Mouse (Mus musculus) limb, embryonic 10.5 days (tissue): Measurements from ENCODE around the gene Txn1. TPM values are rescaled to one million over a fixed set of nuclear protein-coding genes. Genes with fewer than 3 reads are reported as not detected.

Experiments used
- DNase-seq: peaks from one replicate; pipeline ENCODE4 v3.0.0-alpha.2; 2017; ENCODE audit warnings: low spot score
- H3K27ac ChIP-seq: fragments of 300-500 bp; sonication (generic); 2 replicates; pipeline ENCODE4 v1.5.1; 2016; ENCODE audit warnings: mild to moderate bottlenecking
- H3K27me3 ChIP-seq: fragments of 300-500 bp; sonication (generic); 2 replicates; pipeline ENCODE4 v1.6.1; 2016; ENCODE audit warnings: low read depth, mild to moderate bottlenecking; ENCODE audit not compliant: poor library complexity, severe bottlenecking
- H3K36me3 ChIP-seq: fragments of 300-500 bp; sonication (generic); 2 replicates; pipeline ENCODE4 v1.6.1; 2016; ENCODE audit warnings: mild to moderate bottlenecking, moderate library complexity
- H3K4me1 ChIP-seq: fragments of 300-500 bp; sonication (generic); 2 replicates; pipeline ENCODE4 v1.6.1; 2016
- H3K4me3 ChIP-seq: fragments of 300-500 bp; sonication (generic); 2 replicates; pipeline ENCODE4 v1.5.1; 2016; ENCODE audit warnings: mild to moderate bottlenecking, moderate library complexity
- H3K9me3 ChIP-seq: fragments of 300-500 bp; sonication (generic); replicated peaks from 2 replicates; pipeline ENCODE4 v1.6.1; 2016; ENCODE audit warnings: mild to moderate bottlenecking
- WGBS: fragments of 180-500 bp; shearing (Covaris S2); methylation state at CpG from one replicate; pipeline ENCODE4 v1.1.7; 2016; 5-methylcytosine and 5-hydroxymethylcytosine counted together
- polyA plus RNA-seq: library from polyadenylated mRNA; unstranded; fragments of >200 nt; fragmentation: Nextera tagmentation; extraction: Ambion mirVana; gene quantifications from 2 replicates; pipeline ENCODE4 v1.2.1, GENCODE M21; 2016

Txn1 gene
- polyA plus RNA-seq, 1 experiment from 2014 or later, result 399 TPM

- under 1% methylated on average over 25 of the region's 25 CpGs for WGBS
Observed at GRCm38 (mm10) chr4:57955544-57955958, 660 bp downstream of the Txn1 start.

GRCm38 (mm10) chr4:57954991-57955390 is 1.2 kb downstream of the Txn1 start:
- Histone ChIP-seq H3K9me3 (no peaks in the 10 kb centered on the region), H3K27ac (peak overlapping the region; percentile 94), H3K4me1 (peaks cover 35% of the 10 kb centered on the region), H3K4me3 (peak overlapping the region; percentile 75), H3K36me3 (peaks cover 41% of the 10 kb centered on the region), H3K27me3 (peaks cover 4% of the 10 kb centered on the region; the same call in 1 of the 2 replicates)
- no peak for DNase-seq
- 74% methylated on average over 8 of the region's 8 CpGs for WGBS

More at GRCm38 (mm10) chr4:57955544-57955958, 660 bp downstream of the Txn1 start:
- peaks cover 35% of the 10 kb centered on the region for H3K4me1 ChIP-seq
- H3K27me3 ChIP-seq, result peaks cover 4% of the 10 kb centered on the region; the same call in 1 of the 2 replicates
- H3K4me3 ChIP-seq, result peak overlapping the region; percentile 75
- peak overlapping the region; percentile 94 for H3K27ac ChIP-seq
- no peaks in the 10 kb centered on the region for H3K9me3 ChIP-seq
- H3K36me3 ChIP-seq, result peaks cover 35% of the 10 kb centered on the region
- DNase-seq, result peak; percentile 79

GRCm38 (mm10) chr4:57954580-57954979 is 1.6 kb downstream of the Txn1 start:
- H3K27me3 ChIP-seq, result peaks cover 4% of the 10 kb centered on the region; the same call in 1 of the 2 replicates
- H3K36me3 ChIP-seq, result peaks cover 45% of the 10 kb centered on the region
- H3K27ac ChIP-seq, result no peak overlapping the region
- no peak for DNase-seq
- peaks cover 35% of the 10 kb centered on the region for H3K4me1 ChIP-seq
- H3K4me3 ChIP-seq, result peak overlapping the region; percentile 75
- 87% methylated on average over 6 of the region's 6 CpGs for WGBS
- H3K9me3 ChIP-seq, result no peaks in the 10 kb centered on the region

- H3K27ac ChIP-seq, result no peak overlapping the region
- peaks cover 4% of the 10 kb centered on the region; the same call in 1 of the 2 replicates for H3K27me3 ChIP-seq
- no peaks in the 10 kb centered on the region for H3K9me3 ChIP-seq
- no peak overlapping the region for H3K4me3 ChIP-seq
- DNase-seq, result no peak
- H3K36me3 ChIP-seq, result peaks cover 53% of the 10 kb centered on the region
- H3K4me1 ChIP-seq, result peaks cover 35% of the 10 kb centered on the region
- WGBS, result 93% methylated on average over 7 of the region's 7 CpGs
Observed at GRCm38 (mm10) chr4:57953796-57954195, 2.4 kb downstream of the Txn1 start.

GRCm38 (mm10) chr4:57952891-57953290 is 3.3 kb downstream of the Txn1 start:
- Histone ChIP-seq H3K9me3 (no peaks in the 10 kb centered on the region), H3K4me3 (no peak overlapping the region), H3K4me1 (peaks cover 33% of the 10 kb centered on the region), H3K27me3 (peaks cover 3% of the 10 kb centered on the region; the same call in 1 of the 2 replicates), H3K36me3 (peaks cover 62% of the 10 kb centered on the region), H3K27ac (no peak overlapping the region)
- DNase-seq, result no peak
- WGBS, result 90% methylated on average over 1 of the region's 1 CpGs

GRCm38 (mm10) chr4:57952416-57952815 is 3.8 kb downstream of the Txn1 start:
- Histone ChIP-seq H3K27me3 (no peaks in the 10 kb centered on the region), H3K9me3 (no peaks in the 10 kb centered on the region), H3K4me3 (no peak overlapping the region), H3K4me1 (peaks cover 31% of the 10 kb centered on the region), H3K36me3 (peaks cover 67% of the 10 kb centered on the region), H3K27ac (no peak overlapping the region)
- DNase-seq, result no peak
- 93% methylated on average over 3 of the region's 3 CpGs for WGBS

GRCm38 (mm10) chr4:57949866-57950265 is 6.3 kb downstream of the Txn1 start:
- peaks cover 24% of the 10 kb centered on the region for H3K4me1 ChIP-seq
- H3K9me3 ChIP-seq, result no peaks in the 10 kb centered on the region
- H3K4me3 ChIP-seq, result no peak overlapping the region
- H3K27ac ChIP-seq, result no peak overlapping the region
- no peak for DNase-seq
- 96% methylated on average over 6 of the region's 6 CpGs for WGBS
- H3K36me3 ChIP-seq, result peaks cover 91% of the 10 kb centered on the region
- no peaks in the 10 kb centered on the region for H3K27me3 ChIP-seq

GRCm38 (mm10) chr4:57947476-57947875 is 8.7 kb downstream of the Txn1 start:
- no peak for DNase-seq
- 98% methylated on average over 4 of the region's 4 CpGs for WGBS
- H3K9me3 ChIP-seq, result no peaks in the 10 kb centered on the region
- peaks cover 99% of the 10 kb centered on the region for H3K36me3 ChIP-seq
- no peak overlapping the region for H3K4me3 ChIP-seq
- H3K4me1 ChIP-seq, result peaks cover 14% of the 10 kb centered on the region
- no peak overlapping the region for H3K27ac ChIP-seq
- no peaks in the 10 kb centered on the region for H3K27me3 ChIP-seq

- Histone ChIP-seq H3K9me3 (no peaks in the 10 kb centered on the region), H3K27me3 (no peaks in the 10 kb centered on the region), H3K4me3 (no peak overlapping the region), H3K4me1 (peaks cover 14% of the 10 kb centered on the region), H3K27ac (no peak overlapping the region), H3K36me3 (peaks cover 99% of the 10 kb centered on the region)
- no peak for DNase-seq
- WGBS, result 84% methylated on average over 10 of the region's 10 CpGs
Observed at GRCm38 (mm10) chr4:57947036-57947435, 9.2 kb downstream of the Txn1 start.

- Histone ChIP-seq H3K27ac (no peak overlapping the region), H3K27me3 (no peaks in the 10 kb centered on the region), H3K36me3 (peaks cover 58% of the 10 kb centered on the region), H3K4me1 (peaks cover 12% of the 10 kb centered on the region), H3K4me3 (no peak overlapping the region), H3K9me3 (no peaks in the 10 kb centered on the region)
- 94% methylated on average over 2 of the region's 2 CpGs for WGBS
- DNase-seq, result no peak
Observed at GRCm38 (mm10) chr4:57942892-57943291, 13.3 kb downstream of the Txn1 start.

GRCm38 (mm10) chr4:57940631-57941030 is 15.6 kb downstream of the Txn1 start:
- Histone ChIP-seq H3K4me1 (no peaks in the 10 kb centered on the region), H3K4me3 (no peak overlapping the region), H3K27ac (no peak overlapping the region), H3K9me3 (no peaks in the 10 kb centered on the region), H3K36me3 (peaks cover 37% of the 10 kb centered on the region), H3K27me3 (no peaks in the 10 kb centered on the region)
- 90% methylated on average over 4 of the region's 4 CpGs for WGBS
- no peak for DNase-seq

- H3K27me3 ChIP-seq, result no peaks in the 10 kb centered on the region
- 89% methylated on average over 6 of the region's 6 CpGs for WGBS
- no peak for DNase-seq
Observed at GRCm38 (mm10) chr4:57937292-57937691, 18.9 kb downstream of the Txn1 start.

GRCm38 (mm10) chr4:57934181-57934580 is 22.0 kb downstream of the Txn1 start:
- 72% methylated on average over 5 of the region's 5 CpGs for whole genome bisulfite sequencing
- no peak overlapping the region for H3K27ac ChIP-seq

More at GRCm38 (mm10) chr4:57937292-57937691, 18.9 kb downstream of the Txn1 start:
- H3K9me3 ChIP-seq, result no peaks in the 10 kb centered on the region
- H3K4me3 ChIP-seq, result no peak overlapping the region
- no peaks in the 10 kb centered on the region for H3K4me1 ChIP-seq
- no peak overlapping the region for H3K27ac ChIP-seq
- peaks cover 3% of the 10 kb centered on the region for H3K36me3 ChIP-seq

More at GRCm38 (mm10) chr4:57934181-57934580, 22.0 kb downstream of the Txn1 start:
- H3K4me3 ChIP-seq, result no peak overlapping the region
- no peaks in the 10 kb centered on the region for H3K27me3 ChIP-seq
- no peaks in the 10 kb centered on the region for H3K36me3 ChIP-seq
- DNase-seq, result no peak
- no peaks in the 10 kb centered on the region for H3K9me3 ChIP-seq
- H3K4me1 ChIP-seq, result no peaks in the 10 kb centered on the region
